In genomic region chr17:29405501-29405900, GRCm38 (mm10) we compare ENCODE assay signal across 23 mouse cellular contexts.
"Had no signal": no experiment of that assay in that cellular context is flagged by ENCODE, and none has a peak within 500 bp of the region (broad histone marks: within the 10 kb centered on the region; RNA-seq: fewer than 3 reads in every experiment).

No protein-coding gene starts in this region.

- H3K4me3 ChIP-seq: heart, adult 2 months; heart, embryonic 13.5 days; heart, embryonic 15.5 days; hindbrain, embryonic 10.5 days; hindbrain, embryonic 12.5 days; intestine, embryonic 15.5 days; layer of hippocampus, adult 2 months; left cerebral cortex, adult 2 months; limb, embryonic 10.5 days; limb, embryonic 12.5 days; liver, embryonic 13.5 days; liver, embryonic 15.5 days had no signal

- H3K27ac ChIP-seq: heart, adult 2 months; heart, embryonic 13.5 days; heart, embryonic 15.5 days; hindbrain, embryonic 12.5 days; hindbrain, embryonic 14.5 days; intestine, embryonic 15.5 days; layer of hippocampus, adult 2 months; left cerebral cortex, adult 2 months; liver, embryonic 13.5 days; liver, embryonic 15.5 days had no signal

- H3K4me1 ChIP-seq: hindbrain, embryonic 12.5 days; intestine, embryonic 15.5 days had no signal

- H3K9ac ChIP-seq: heart, embryonic 13.5 days; heart, embryonic 15.5 days; hindbrain, embryonic 12.5 days; hindbrain, embryonic 14.5 days; intestine, embryonic 15.5 days; limb, embryonic 12.5 days; liver, embryonic 13.5 days; liver, embryonic 15.5 days; liver, postnatal 0 days had no signal

- H3K36me3 ChIP-seq: heart, embryonic 13.5 days; heart, embryonic 15.5 days; hindbrain, embryonic 10.5 days; hindbrain, embryonic 12.5 days; intestine, embryonic 15.5 days; limb, embryonic 10.5 days; limb, embryonic 12.5 days; liver, embryonic 13.5 days; liver, embryonic 15.5 days had no signal

- DNase-seq: gastrocnemius, postnatal 10 days; gastrocnemius, postnatal 25 days; heart, adult 2 months; heart, postnatal 14 days; heart, postnatal 4 days; kidney, adult 18-20 months; kidney, adult 8-10 months; kidney, postnatal 10 days; kidney, postnatal 25 days; liver; liver, embryonic 13.5 days; liver, postnatal 0 days had no signal

- H3K9me3 ChIP-seq: heart, embryonic 13.5 days; heart, embryonic 15.5 days; hindbrain, embryonic 10.5 days; hindbrain, embryonic 12.5 days; intestine, embryonic 15.5 days; limb, embryonic 10.5 days; limb, embryonic 12.5 days; liver, embryonic 13.5 days; liver, embryonic 15.5 days had no signal
